Mouse (Mus musculus): ENCODE measurements around the gene Aadac. TPM values are rescaled to one million over a fixed set of nuclear protein-coding genes. Genes with fewer than 3 reads are reported as not detected.

Aadac gene
- not detected for total RNA-seq (2021)
- long read RNA-seq, experiment 1: 0 reads
- long read RNA-seq, experiment 2: 0 reads

GRCm38 (mm10) chr3:60025417-60025816 is at the start of gene Aadac:
Gene Aadac (plus strand): TSS chr3:60025717.
- no peak for TF ChIP-seq CTCF (conservative IDR thresholded peaks at IDR 0.05)
- DNase-seq (ENCODE audit: low spot score in 2 of 2): no peak
- Histone ChIP-seq H3K4me3 (no peak within 1 kb of the TSS), H3K27ac (no peak within 1 kb of the TSS)

- no peak overlapping the region for H3K4me3 ChIP-seq
- TF ChIP-seq CTCF (conservative IDR thresholded peaks at IDR 0.05): no peak
- H3K27ac ChIP-seq: no peak overlapping the region
- DNase-seq (ENCODE audit: low spot score in 2 of 2): no peak
These were observed 21.9 kb upstream of the Aadac start for GRCm38 (mm10) chr3:60003622-60004021.

- no peak for DNase-seq (ENCODE audit: low spot score in 2 of 2)
- no peak for TF ChIP-seq CTCF (conservative IDR thresholded peaks at IDR 0.05)
- no peak within 1 kb of the TSS for H3K4me3 ChIP-seq
- H3K27ac ChIP-seq: no peak within 1 kb of the TSS
These were observed 19.1 kb upstream of the Aadac start, which contains the start of gene Aadacl2 for GRCm38 (mm10) chr3:60006443-60006842. Gene Aadacl2 (plus strand): TSS chr3:60006743.

GRCm38 (mm10) chr3:60031511-60031910 is 6.0 kb downstream of the Aadac start:
- H3K27ac ChIP-seq: no peak overlapping the region
- no peak for TF ChIP-seq CTCF (conservative IDR thresholded peaks at IDR 0.05)
- DNase-seq (ENCODE audit: low spot score in 2 of 2): no peak

GRCm38 (mm10) chr3:60046221-60046913 is 20.9 kb downstream of the Aadac start:
- Histone ChIP-seq H3K4me3 (no peak overlapping the region), H3K27ac (no peak overlapping the region)
- TF ChIP-seq CTCF (conservative IDR thresholded peaks at IDR 0.05): no peak
- no peak for DNase-seq (ENCODE audit: low spot score in 2 of 2)

More at GRCm38 (mm10) chr3:60031511-60031910, 6.0 kb downstream of the Aadac start:
- no peak overlapping the region for H3K4me3 ChIP-seq

- no peak overlapping the region for H3K27ac ChIP-seq
- no peak for TF ChIP-seq CTCF (conservative IDR thresholded peaks at IDR 0.05)
- DNase-seq (ENCODE audit: low spot score in 2 of 2): no peak
- no peak overlapping the region for H3K4me3 ChIP-seq
These were observed 27.9 kb downstream of the Aadac start for GRCm38 (mm10) chr3:60053231-60053927.

GRCm38 (mm10) chr3:60053931-60054330 is 28.4 kb downstream of the Aadac start:
- no peak overlapping the region for H3K4me3 ChIP-seq
- no peak for DNase-seq (ENCODE audit: low spot score in 2 of 2)
- no peak for TF ChIP-seq CTCF (conservative IDR thresholded peaks at IDR 0.05)
- H3K27ac ChIP-seq: no peak overlapping the region

- Histone ChIP-seq H3K4me3 (no peak overlapping the region), H3K27ac (no peak overlapping the region)
- no peak for DNase-seq (ENCODE audit: low spot score in 2 of 2)
- TF ChIP-seq CTCF (conservative IDR thresholded peaks at IDR 0.05): peak; percentile 86
These were observed 30.9 kb downstream of the Aadac start for GRCm38 (mm10) chr3:60056451-60056850.

GRCm38 (mm10) chr3:60057070-60057808 is 31.7 kb downstream of the Aadac start:
- TF ChIP-seq CTCF (conservative IDR thresholded peaks at IDR 0.05): no peak
- no peak overlapping the region for H3K27ac ChIP-seq
- DNase-seq (ENCODE audit: low spot score in 2 of 2): no peak
- no peak overlapping the region for H3K4me3 ChIP-seq

GRCm38 (mm10) chr3:60057809-60058082 is 32.2 kb downstream of the Aadac start:
- H3K4me3 ChIP-seq: no peak overlapping the region
- TF ChIP-seq CTCF (conservative IDR thresholded peaks at IDR 0.05): no peak
- H3K27ac ChIP-seq: no peak overlapping the region
- DNase-seq (ENCODE audit: low spot score in 2 of 2): no peak

GRCm38 (mm10) chr3:60078883-60079415 is 53.4 kb downstream of the Aadac start:
- TF ChIP-seq CTCF (conservative IDR thresholded peaks at IDR 0.05): no peak
- H3K27ac ChIP-seq: no peak overlapping the region
- no peak for DNase-seq (ENCODE audit: low spot score in 2 of 2)
- no peak overlapping the region for H3K4me3 ChIP-seq

GRCm38 (mm10) chr3:60080572-60080971 is 55.1 kb downstream of the Aadac start:
- DNase-seq (ENCODE audit: low spot score in 2 of 2): no peak
- Histone ChIP-seq H3K4me3 (no peak overlapping the region), H3K27ac (no peak overlapping the region)
- TF ChIP-seq CTCF (conservative IDR thresholded peaks at IDR 0.05): no peak

- DNase-seq (ENCODE audit: low spot score in 2 of 2): no peak
- Histone ChIP-seq H3K4me3 (no peak within 1 kb of the TSS), H3K27ac (no peak within 1 kb of the TSS)
- TF ChIP-seq CTCF (conservative IDR thresholded peaks at IDR 0.05): no peak
These were observed 56.1 kb downstream of the Aadac start, which contains the start of gene Sucnr1 for GRCm38 (mm10) chr3:60081648-60082047. Gene Sucnr1 (plus strand): TSS chr3:60081869.
